Mouse (Mus musculus): Measurements from ENCODE around the gene 1700001C19Rik. TPM values are rescaled to one million over a fixed set of nuclear protein-coding genes. Genes with fewer than 3 reads are reported as not detected.
A peak's percentile ranks its signal among the peaks of the same experiment; 100 is the strongest.
"Not testable (repeated sequence)": the region's sequence is repeated elsewhere in the genome, so short reads cannot be mapped to it uniquely, and the experiment has no call there.

1700001C19Rik gene
- total RNA-seq, 1 experiment = 0.85 TPM

DNA sequence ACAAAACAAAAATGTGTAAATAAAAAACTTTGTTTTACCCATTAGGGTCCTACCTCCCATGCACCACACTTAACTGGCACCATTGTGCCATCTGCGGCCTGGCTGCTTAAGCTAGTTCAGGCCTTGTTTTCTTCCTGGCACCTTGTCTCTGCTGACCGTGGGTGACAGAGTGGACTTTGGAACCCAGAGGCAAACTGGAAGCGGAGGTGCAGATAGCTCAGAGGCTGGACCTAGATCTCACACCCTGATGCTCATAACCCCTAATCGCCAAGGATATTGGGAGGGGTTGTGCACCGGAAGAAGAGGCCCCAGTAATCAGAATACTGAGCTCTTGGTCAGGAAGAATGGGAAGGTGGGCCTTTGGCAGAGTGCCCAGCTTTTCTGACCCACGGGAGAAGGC lies 13.0 kb downstream of the 1700001C19Rik start:
- Histone ChIP-seq H3K9ac (ENCODE audit: insufficient read depth, low read depth, low read length, poor library complexity, severe bottlenecking) (no peak overlapping the region), H3K36me3 (ENCODE audit: control insufficient read depth, insufficient read depth, low read length, poor library complexity, severe bottlenecking) (no peaks in the 10 kb centered on the region), H3K4me3 (ENCODE audit: insufficient read depth in 1 of 2, low read depth in 1 of 2, low read length in 2 of 2, poor library complexity in 1 of 2, severe bottlenecking in 1 of 2) (no peak overlapping the region), H3K9me3 (ENCODE audit: control insufficient read depth, insufficient read depth, low read depth, low read length) (no peaks in the 10 kb centered on the region), H3K27ac (ENCODE audit: insufficient read depth, low read depth, low read length, poor library complexity, severe bottlenecking) (no peak overlapping the region), H3K4me1 (ENCODE audit: control insufficient read depth in 2 of 2, insufficient read depth in 2 of 2, low read length in 2 of 2, poor library complexity in 1 of 2) (peaks cover 0 to 7% of the 10 kb centered on the region in 2 experiments; a peak in 2 of 4 replicates)
- in situ Hi-C loops (cut with MboI; ENCODE audit: low sequenced_read_pairs in 2 of 2, unreplicated experiment in 2 of 2) = no loop called here
- no peak for TF ChIP-seq ZNF384 (IDR thresholded peaks at IDR 0.05; ENCODE audit: low read depth, low read length)
- TF ChIP-seq CHD2 (IDR thresholded peaks at IDR 0.05; ENCODE audit: low read depth, low read length) = no peak
- TF ChIP-seq ZC3H11A (IDR thresholded peaks at IDR 0.05; ENCODE audit: borderline replicate concordance, low read depth, low read length) = no peak
- TF ChIP-seq HCFC1 (IDR thresholded peaks at IDR 0.05; ENCODE audit: borderline replicate concordance, insufficient read depth, low read length) = no peak
- no peak for TF ChIP-seq MAFK (IDR thresholded peaks at IDR 0.05; ENCODE audit: insufficient read depth, low read depth, low read length)
- DNase-seq (ENCODE audit: low read depth, low spot score) = no peak

DNA sequence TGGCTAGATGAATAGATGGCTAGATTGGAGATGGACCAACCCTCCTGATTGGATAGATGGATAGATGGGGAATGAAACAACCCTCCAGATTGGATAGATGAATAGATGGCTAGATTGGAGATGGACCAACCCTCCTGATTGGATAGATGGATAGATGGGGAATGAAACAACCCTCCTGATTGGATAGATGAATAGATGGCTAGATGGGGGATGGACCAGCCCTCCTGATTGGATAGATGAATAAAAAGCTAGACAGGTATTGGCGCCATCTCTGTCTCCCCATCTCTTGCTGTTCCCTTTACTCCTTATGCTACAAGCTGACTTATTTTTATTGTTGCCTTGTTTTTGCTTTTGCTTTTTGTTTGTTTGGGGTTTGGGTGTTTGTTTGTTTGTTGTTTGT lies 14.6 kb downstream of the 1700001C19Rik start:
- H3K36me3 ChIP-seq (ENCODE audit: control insufficient read depth, insufficient read depth, low read length, poor library complexity, severe bottlenecking); DNase-seq (ENCODE audit: low read depth, low spot score); in situ Hi-C loops (cut with MboI; ENCODE audit: low sequenced_read_pairs in 2 of 2, unreplicated experiment in 2 of 2): not testable (repeated sequence)

DNA sequence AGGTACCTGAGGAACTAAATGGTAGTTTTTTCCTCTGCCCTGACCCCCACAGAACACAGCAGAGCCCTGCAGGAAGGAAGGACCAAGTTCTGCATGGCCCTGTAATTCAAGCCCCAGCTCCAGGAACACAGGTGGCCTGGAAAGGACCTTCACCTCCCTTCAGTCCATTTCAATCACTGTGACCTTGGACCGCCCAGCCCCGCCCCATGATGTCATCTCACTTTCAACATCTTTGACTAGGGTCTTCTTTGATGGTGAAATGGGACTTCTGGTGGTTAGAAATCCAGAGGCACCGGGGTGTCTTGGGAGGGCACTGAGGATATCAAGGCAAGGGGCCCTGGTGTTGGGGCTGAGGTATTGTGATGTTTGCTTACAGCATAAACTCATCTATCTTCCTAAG lies 15.6 kb downstream of the 1700001C19Rik start:
- Histone ChIP-seq H3K9ac (ENCODE audit: insufficient read depth, low read depth, low read length, poor library complexity, severe bottlenecking) (no peak overlapping the region), H3K4me1 (ENCODE audit: control insufficient read depth in 2 of 2, insufficient read depth in 2 of 2, low read length in 2 of 2, poor library complexity in 1 of 2) (peaks cover 0 to 5% of the 10 kb centered on the region in 2 experiments; a peak in 2 of 4 replicates), H3K9me3 (ENCODE audit: control insufficient read depth, insufficient read depth, low read depth, low read length) (no peaks in the 10 kb centered on the region), H3K36me3 (ENCODE audit: control insufficient read depth, insufficient read depth, low read length, poor library complexity, severe bottlenecking) (no peaks in the 10 kb centered on the region), H3K27ac (ENCODE audit: insufficient read depth, low read depth, low read length, poor library complexity, severe bottlenecking) (no peak overlapping the region), H3K4me3 (ENCODE audit: insufficient read depth in 1 of 2, low read depth in 1 of 2, low read length in 2 of 2, poor library complexity in 1 of 2, severe bottlenecking in 1 of 2) (no peak overlapping the region)
- no peak for DNase-seq (ENCODE audit: low read depth, low spot score)
- TF ChIP-seq MAFK (IDR thresholded peaks at IDR 0.05; ENCODE audit: insufficient read depth, low read depth, low read length) (no peak), HCFC1 (IDR thresholded peaks at IDR 0.05; ENCODE audit: borderline replicate concordance, insufficient read depth, low read length) (no peak), ZNF384 (IDR thresholded peaks at IDR 0.05; ENCODE audit: low read depth, low read length) (no peak), CHD2 (IDR thresholded peaks at IDR 0.05; ENCODE audit: low read depth, low read length) (no peak), ZC3H11A (IDR thresholded peaks at IDR 0.05; ENCODE audit: borderline replicate concordance, low read depth, low read length) (no peak)
- in situ Hi-C loops (cut with MboI; ENCODE audit: low sequenced_read_pairs in 2 of 2, unreplicated experiment in 2 of 2) = no loop called here

More for the DNA sequence above, 14.6 kb downstream of the 1700001C19Rik start:
- not testable (repeated sequence) for H3K9ac ChIP-seq (ENCODE audit: insufficient read depth, low read depth, low read length, poor library complexity, severe bottlenecking); H3K4me3 ChIP-seq (ENCODE audit: insufficient read depth in 1 of 2, low read depth in 1 of 2, low read length in 2 of 2, poor library complexity in 1 of 2, severe bottlenecking in 1 of 2); H3K27ac ChIP-seq (ENCODE audit: insufficient read depth, low read depth, low read length, poor library complexity, severe bottlenecking); H3K9me3 ChIP-seq (ENCODE audit: control insufficient read depth, insufficient read depth, low read depth, low read length); H3K4me1 ChIP-seq (ENCODE audit: control insufficient read depth in 2 of 2, insufficient read depth in 2 of 2, low read length in 2 of 2, poor library complexity in 1 of 2)
- TF ChIP-seq CHD2 (IDR thresholded peaks at IDR 0.05; ENCODE audit: low read depth, low read length) = 0 out of 2 replicates have a peak, but pooled peaks have one; percentile 28

DNA sequence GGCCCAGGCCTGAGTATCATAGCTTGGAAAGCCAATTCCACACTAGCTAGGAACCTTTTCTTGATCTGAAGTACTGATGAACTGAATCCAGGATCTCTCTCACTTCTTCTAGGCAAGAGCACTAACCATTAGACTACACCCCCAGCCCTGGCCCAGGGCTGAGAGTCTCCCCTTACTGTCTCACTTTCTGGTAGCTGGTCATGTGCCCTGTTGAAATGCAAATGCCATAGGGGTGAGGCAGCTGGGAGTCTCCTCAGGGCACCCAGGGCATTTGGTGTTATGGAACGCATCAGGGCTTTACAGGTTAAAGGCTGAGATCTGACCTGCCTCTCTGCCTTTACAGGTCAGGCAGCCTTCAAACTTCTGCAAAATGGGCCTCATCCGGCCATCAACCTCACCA lies 17.0 kb downstream of the 1700001C19Rik start:
- H3K36me3 ChIP-seq (ENCODE audit: control insufficient read depth, insufficient read depth, low read length, poor library complexity, severe bottlenecking) = no peaks in the 10 kb centered on the region
- no peaks in the 10 kb centered on the region for H3K9me3 ChIP-seq (ENCODE audit: control insufficient read depth, insufficient read depth, low read depth, low read length)
- in situ Hi-C loops (cut with MboI; ENCODE audit: low sequenced_read_pairs in 2 of 2, unreplicated experiment in 2 of 2) = no loop called here
- no peak overlapping the region for H3K9ac ChIP-seq (ENCODE audit: insufficient read depth, low read depth, low read length, poor library complexity, severe bottlenecking)
- H3K4me1 ChIP-seq (ENCODE audit: control insufficient read depth in 2 of 2, insufficient read depth in 2 of 2, low read length in 2 of 2, poor library complexity in 1 of 2) = peaks cover 0 to 5% of the 10 kb centered on the region in 2 experiments; a peak in 2 of 4 replicates
- H3K4me3 ChIP-seq (ENCODE audit: insufficient read depth in 1 of 2, low read depth in 1 of 2, low read length in 2 of 2, poor library complexity in 1 of 2, severe bottlenecking in 1 of 2) = no peak overlapping the region
- no peak for DNase-seq (ENCODE audit: low read depth, low spot score)
- TF ChIP-seq ZNF384 (IDR thresholded peaks at IDR 0.05; ENCODE audit: low read depth, low read length) = no peak
- TF ChIP-seq ZC3H11A (IDR thresholded peaks at IDR 0.05; ENCODE audit: borderline replicate concordance, low read depth, low read length) = no peak
- no peak for TF ChIP-seq MAFK (IDR thresholded peaks at IDR 0.05; ENCODE audit: insufficient read depth, low read depth, low read length)
- TF ChIP-seq HCFC1 (IDR thresholded peaks at IDR 0.05; ENCODE audit: borderline replicate concordance, insufficient read depth, low read length) = no peak
- no peak for TF ChIP-seq CHD2 (IDR thresholded peaks at IDR 0.05; ENCODE audit: low read depth, low read length)
- no peak overlapping the region for H3K27ac ChIP-seq (ENCODE audit: insufficient read depth, low read depth, low read length, poor library complexity, severe bottlenecking)

DNA sequence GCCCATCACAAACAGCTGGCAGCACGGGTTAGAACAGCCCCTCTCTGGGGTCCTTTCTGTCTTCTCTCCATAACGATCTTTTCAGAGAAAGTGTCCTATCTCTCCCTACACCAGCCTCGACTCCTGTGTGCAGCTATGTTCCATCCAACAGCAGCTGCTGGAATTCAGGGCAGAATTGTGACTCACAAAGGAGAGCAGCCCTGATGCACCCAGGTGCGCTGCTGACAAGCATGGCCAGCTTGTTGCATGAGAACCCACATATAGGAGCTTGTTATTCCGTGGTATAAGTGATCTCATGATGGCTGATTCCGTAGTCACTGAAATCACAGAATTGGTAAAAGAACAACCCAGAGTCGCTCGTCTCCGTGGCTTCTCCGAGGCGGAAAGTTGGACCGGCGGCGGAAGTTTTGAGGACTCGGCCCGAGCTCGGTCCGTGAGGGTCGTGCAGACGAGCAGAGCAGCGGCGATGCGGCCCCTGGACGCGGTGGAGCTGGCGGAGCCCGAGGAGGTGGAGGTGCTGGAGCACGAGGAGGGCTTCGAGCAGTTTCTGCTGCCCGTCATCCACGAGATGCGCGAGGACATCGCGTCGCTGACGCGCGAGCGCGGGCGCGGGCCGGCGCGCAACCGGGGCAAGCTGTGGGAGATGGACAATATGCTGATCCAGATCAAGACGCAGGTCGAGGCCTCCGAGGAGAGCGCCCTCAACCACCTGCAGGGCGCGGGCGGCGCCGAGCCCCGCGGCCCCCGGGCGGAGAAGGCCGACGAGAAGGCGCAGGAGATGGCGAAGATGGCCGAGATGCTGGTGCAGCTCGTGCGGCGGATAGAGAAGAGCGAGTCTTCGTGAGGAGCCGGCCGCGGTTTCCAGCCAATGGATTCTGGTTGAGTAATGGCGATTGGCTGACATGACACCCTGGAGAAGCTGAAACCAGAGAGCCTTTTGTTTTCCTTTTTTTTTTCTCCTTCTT lies 27.0 kb downstream of the 1700001C19Rik start:
- H3K27ac ChIP-seq (ENCODE audit: insufficient read depth, low read depth, low read length, poor library complexity, severe bottlenecking); DNase-seq (ENCODE audit: low read depth, low spot score); in situ Hi-C loops (cut with MboI; ENCODE audit: low sequenced_read_pairs in 2 of 2, unreplicated experiment in 2 of 2); H3K4me1 ChIP-seq (ENCODE audit: control insufficient read depth in 2 of 2, insufficient read depth in 2 of 2, low read length in 2 of 2, poor library complexity in 1 of 2); H3K36me3 ChIP-seq (ENCODE audit: control insufficient read depth, insufficient read depth, low read length, poor library complexity, severe bottlenecking); H3K9me3 ChIP-seq (ENCODE audit: control insufficient read depth, insufficient read depth, low read depth, low read length): not testable (repeated sequence)
- Histone ChIP-seq H3K4me3 (ENCODE audit: insufficient read depth in 1 of 2, low read depth in 1 of 2, low read length in 2 of 2, poor library complexity in 1 of 2, severe bottlenecking in 1 of 2) (peak overlapping the region; percentile 24 to 62; a peak in 2 of 4 replicates), H3K9ac (ENCODE audit: insufficient read depth, low read depth, low read length, poor library complexity, severe bottlenecking) (peak overlapping the region; percentile 52; the same call in 1 of the 2 replicates)

All from ES-E14 (cell line).